Mouse (Mus musculus): ENCODE results near the gene Agap3.

Gene Agap3

GRCm38 (mm10) chr5:24428596-24428995 is 23.4 kb upstream of the Agap3 start:
- no peak for DNase-seq (ENCODE audit: low spot score in 2 of 2)

DNA sequence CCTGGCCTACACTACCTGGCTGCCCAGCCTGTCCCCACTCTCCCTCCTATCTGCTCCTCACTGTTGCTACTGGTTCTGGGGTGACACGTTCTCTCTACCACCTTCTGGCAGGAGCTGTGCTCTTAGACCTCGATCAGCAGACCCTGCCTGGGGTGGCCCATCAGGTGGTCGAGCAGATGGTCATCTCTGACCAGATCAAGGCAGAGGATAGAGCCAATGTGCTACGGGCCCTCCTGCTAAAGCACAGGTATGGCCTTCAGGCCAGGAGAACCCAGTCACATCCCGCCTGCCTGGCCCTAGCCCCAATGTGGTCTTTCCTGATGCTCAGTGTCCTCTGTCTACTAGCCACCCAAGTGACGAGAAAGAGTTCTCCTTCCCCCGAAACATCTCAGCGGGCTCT is 18.0 kb upstream of the Agap3 start:
- DNase-seq (ENCODE audit: low spot score in 2 of 2), result no peak

GRCm38 (mm10) chr5:24441187-24441586 is 10.8 kb upstream of the Agap3 start:
- DNase-seq (ENCODE audit: low spot score in 2 of 2), result no peak

GRCm38 (mm10) chr5:24442029-24442428 is 9.9 kb upstream of the Agap3 start:
- DNase-seq (ENCODE audit: low spot score in 2 of 2), result no peak

DNA sequence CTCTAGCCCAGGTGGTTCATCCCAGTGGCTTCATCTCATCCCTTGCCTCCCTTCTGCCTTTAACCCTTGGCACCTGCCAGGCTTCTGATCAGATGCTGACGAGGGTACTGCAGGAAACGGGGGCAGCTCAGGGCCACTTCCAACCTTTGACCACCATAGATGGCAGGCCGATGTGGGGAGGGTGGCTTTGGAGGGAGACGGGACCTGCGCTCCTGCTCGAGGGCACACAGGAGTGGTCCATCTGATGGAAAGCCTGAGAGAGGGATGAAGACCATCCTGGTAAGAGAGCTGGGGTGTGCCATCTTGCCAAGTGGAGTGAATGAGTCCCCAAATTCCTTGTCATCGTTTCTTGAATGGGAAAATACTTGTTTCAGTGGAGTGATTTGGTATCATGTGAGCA is 8.8 kb upstream of the Agap3 start:
- DNase-seq (ENCODE audit: low spot score in 2 of 2), result no peak

DNA sequence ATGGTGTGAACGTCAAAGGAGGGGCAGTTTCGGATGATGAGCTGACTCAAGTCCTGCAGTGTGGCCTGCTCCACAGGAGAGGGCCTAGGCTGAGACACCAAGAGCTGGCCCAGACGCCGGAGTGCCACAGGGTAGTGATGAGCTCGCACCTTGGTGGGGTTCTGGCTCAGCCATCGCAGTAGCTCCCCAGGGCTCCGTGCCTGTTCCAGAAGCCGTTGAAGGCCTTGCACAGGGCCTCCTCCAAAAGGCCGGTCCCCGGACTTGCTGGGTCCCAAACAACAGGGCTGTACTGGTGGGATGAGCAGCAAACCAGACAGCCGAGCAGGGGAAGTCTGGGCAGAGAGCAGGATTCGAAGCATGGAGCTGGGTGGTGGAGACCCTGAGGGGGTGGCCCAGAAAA is 8.1 kb upstream of the Agap3 start:
- DNase-seq (ENCODE audit: low spot score in 2 of 2), result peak in 1 of 2 experiments; percentile 46

GRCm38 (mm10) chr5:24444746-24445427 is 7.1 kb upstream of the Agap3 start, which contains the start of gene Fastk:
Gene Fastk, minus strand, starts transcription at chr5:24445287.
- peak; percentile 96 for DNase-seq (ENCODE audit: low spot score in 2 of 2)

DNA sequence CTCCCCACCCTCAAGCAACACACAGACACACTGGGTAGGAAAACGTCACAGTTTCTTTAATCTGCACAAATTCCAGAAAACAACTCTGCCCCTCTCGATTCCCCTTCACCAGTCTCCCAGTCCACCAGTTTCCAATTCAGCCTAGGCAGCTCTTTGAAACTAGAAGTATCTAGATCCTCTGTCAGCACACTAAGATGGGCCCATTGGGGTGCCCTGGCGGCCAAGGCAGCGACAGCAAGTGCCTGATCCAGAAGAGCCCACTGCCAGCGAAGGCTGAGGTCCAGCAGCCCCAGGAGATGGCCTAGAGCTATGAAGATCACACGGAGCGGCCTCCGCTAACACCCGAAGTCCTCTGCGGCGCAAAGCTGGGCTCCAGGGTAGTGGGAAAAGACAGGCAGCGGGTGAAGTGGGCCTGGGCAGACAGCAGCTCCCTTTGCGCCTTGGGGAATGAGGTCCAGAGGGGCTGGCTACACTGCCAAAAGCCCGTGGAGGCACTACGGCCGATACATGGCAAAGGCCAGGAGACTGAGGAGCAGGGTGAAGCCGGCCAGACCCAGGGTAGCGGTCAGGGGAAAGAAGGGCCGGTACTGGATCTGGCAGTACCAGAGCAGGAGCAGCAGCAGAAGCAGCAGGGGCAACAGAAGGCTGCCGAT is 6.4 kb upstream of the Agap3 start:
- DNase-seq (ENCODE audit: low spot score in 2 of 2), result peak; percentile 48 to 61

DNA sequence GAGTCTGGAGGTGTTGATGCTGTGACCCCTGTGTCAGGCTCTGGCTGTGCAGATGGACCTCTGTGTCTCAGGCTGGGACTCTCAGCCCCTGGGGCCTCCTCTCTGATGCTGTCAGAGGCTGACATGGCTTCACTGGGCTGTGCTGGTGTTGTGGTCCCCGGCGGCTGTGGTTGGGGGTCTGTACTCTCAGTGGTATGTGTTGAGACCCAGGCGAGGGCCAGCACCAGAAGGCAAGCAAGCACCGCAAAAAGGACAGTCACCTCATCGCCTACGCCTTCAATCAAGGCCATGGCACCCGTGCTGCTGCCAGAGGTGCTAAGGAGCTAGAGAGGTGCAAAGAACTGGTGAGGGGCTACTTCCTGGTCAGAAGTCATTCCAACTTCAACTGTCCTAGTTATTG is 5.3 kb upstream of the Agap3 start:
- no peak for DNase-seq (ENCODE audit: low spot score in 2 of 2)

DNA sequence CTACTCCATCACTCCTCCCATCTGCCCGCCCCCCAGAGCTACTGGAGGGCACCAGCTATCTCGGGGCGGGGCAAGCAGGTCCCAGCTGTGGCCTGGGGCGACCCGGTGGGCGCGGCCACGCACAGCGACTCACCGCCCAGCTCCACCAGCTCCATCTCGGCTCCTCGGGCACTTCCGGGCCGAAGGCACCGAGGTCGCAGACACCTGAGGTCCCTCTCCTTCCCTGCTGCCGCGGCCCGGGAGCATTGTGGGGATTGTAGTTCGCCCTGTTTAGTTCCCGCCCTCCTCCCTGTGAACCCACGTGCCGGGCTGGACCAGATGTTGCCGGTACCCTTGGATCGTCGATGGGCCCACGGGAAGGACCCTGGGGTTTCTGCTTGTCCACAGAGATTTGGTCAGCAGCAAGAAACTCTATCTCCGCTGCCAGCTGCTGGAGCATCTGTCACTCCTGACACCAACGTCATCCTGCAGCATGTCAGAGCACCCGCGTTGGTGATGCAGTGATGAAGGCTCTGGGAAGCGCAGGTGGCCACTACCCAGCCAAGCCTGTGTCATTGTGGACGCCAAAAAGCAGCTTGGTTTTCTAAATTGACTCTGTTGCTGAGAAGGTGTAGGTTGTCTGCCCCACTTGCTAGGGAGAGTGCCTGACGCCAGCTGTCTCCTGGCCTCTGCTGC is 4.2 kb upstream of the Agap3 start, which contains the start of gene Tmub1:
Tmub1 (minus strand) TSS at position 231 of the 675 bp plus-strand sequence.
- DNase-seq (ENCODE audit: low spot score in 2 of 2), result peak; percentile 88 to 92

GRCm38 (mm10) chr5:24451264-24452029 is 530 bp upstream of the Agap3 start:
- peak; percentile 93 to 95 for DNase-seq (ENCODE audit: low spot score in 2 of 2)

GRCm38 (mm10) chr5:24452691-24453233 is 785 bp downstream of the Agap3 start:
- DNase-seq (ENCODE audit: low spot score in 2 of 2), result peak in 1 of 2 experiments; percentile 55

DNA sequence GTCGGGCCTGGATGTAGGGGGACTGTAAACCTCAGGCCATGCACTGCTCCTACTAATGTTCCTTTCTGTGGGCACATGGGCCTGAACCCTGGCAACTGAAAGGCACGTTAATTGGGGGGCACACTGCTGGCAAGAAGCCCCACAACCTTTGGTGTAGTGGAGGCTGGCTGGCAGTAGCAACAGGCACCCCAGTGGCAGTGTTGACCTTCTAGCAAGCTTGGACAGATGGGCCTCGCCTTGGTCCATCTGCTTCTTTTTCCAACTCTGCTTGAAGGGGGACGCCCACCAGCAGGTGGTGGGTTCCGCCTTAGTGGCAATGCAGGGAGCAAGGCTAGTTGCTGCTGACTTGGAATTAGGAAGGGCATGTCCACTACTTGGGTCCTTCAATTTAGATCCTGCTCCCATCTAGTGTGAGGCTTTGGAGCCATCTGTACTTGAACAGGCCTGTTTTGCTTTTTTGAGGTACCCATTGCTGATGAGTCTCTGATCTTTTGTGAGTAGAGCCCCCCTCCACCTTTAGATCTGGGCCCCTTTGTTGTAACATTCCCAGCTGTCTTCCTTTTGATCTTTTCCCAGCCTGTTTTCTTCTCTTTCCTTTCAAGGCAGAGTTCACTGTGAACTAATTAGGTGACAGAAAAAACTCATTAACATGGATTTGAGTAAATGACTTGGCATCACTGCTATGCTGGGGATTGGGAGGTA is 1.5 kb downstream of the Agap3 start:
- peak; percentile 48 to 73 for DNase-seq (ENCODE audit: low spot score in 2 of 2)

DNA sequence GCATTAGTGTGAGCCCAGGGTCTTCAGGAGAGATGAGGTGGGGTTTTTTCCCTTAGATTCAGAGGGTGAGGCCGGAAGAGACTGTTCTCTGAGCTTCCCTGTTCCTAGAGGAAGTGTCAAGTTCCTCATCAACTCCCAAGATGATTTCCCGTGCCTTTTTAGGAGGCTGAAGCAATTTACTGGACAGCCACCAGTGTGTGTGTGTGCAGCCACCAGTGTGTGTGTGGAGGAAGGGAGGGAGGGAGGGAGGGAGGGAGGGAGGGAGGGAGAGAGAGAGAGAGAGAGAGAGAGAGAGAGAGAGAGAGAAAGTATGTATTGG is 2.0 kb downstream of the Agap3 start:
- DNase-seq (ENCODE audit: low spot score in 2 of 2), result no peak

DNA sequence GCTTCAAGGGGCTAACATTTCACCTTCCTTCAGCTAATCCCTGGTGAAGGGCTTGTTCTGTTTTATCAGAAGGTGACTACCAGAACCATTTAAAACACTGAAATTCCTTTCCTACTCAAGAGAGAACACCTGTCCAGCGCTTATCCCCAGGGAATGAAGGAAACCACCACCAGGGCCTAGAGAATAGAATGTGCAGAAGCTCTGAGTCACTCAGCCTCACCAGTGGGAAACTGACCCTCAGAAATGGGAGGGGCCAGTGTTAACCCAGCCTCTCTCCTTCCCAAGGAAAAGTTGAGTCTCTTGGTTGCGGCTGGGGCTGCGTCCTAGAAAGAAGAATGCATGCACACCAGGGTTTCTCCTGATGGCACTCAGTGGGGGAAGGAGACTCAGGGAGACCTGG is 3.1 kb downstream of the Agap3 start:
- DNase-seq (ENCODE audit: low spot score in 2 of 2), result no peak

DNA sequence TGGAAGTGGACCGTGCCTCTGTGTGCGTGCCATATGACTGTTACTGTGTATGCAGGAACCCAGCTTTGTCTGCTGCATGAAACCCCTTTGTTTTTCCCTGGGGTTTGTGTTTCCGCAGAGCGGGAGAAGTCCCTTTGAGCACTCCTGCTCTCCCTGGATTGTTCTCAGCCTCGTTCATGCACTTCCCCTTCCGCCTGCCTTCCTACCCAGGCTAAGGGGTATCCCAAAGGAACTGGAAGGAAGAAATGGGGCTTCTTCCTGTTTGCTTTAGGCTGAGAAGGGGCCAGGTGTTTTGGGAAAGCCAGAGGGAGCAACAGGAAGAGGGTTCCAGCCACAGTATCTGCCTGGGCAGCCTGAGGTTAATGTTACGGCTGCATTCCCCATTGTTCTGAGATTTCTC is 3.6 kb downstream of the Agap3 start:
- no peak for DNase-seq (ENCODE audit: low spot score in 2 of 2)

- no peak for DNase-seq (ENCODE audit: low spot score in 2 of 2)
Measured at GRCm38 (mm10) chr5:24466762-24467161, 14.8 kb downstream of the Agap3 start.

- peak; percentile 70 to 75 for DNase-seq (ENCODE audit: low spot score in 2 of 2)
Measured at GRCm38 (mm10) chr5:24470600-24470999, 18.6 kb downstream of the Agap3 start.

GRCm38 (mm10) chr5:24472884-24473619 is 21.1 kb downstream of the Agap3 start:
- no peak for DNase-seq (ENCODE audit: low spot score in 2 of 2)

- no peak for DNase-seq (ENCODE audit: low spot score in 2 of 2)
Measured at GRCm38 (mm10) chr5:24474025-24474722, 22.2 kb downstream of the Agap3 start.
